11 mouse cellular contexts compared by ENCODE assay signal in genomic region chr15:27487059-27487458, GRCm38 (mm10). TPM values are rescaled to one million over a fixed set of nuclear protein-coding genes. Genes with fewer than 3 reads are reported as not detected.
DNase-seq lines count a peak whose midpoint lies in the region; ATAC-seq lines count a peak whose summit lies in the region.
"Had no signal": no experiment of that assay in that cellular context is flagged by ENCODE, and none has a peak within 500 bp of the region (broad histone marks: within the 10 kb centered on the region; RNA-seq: fewer than 3 reads in every experiment).

No protein-coding gene starts in this region.

- intact Hi-C loops in heart, postnatal 36 days (cut with DNase I), result no loop called here

- no peaks in the 10 kb centered on the region for H3K27me3 ChIP-seq in heart, embryonic 11.5 days (ENCODE audit: control insufficient read depth, insufficient read depth, low read length)
- no peaks in the 10 kb centered on the region for H3K27me3 ChIP-seq in embryonic facial prominence, embryonic 14.5 days (replicated peaks; ENCODE audit: control insufficient read depth, insufficient read depth, low read length)

- H3K4me3 ChIP-seq in heart, embryonic 11.5 days (ENCODE audit: low read depth, low read length), result no peak overlapping the region
- no peak overlapping the region for H3K4me3 ChIP-seq in embryonic facial prominence, embryonic 14.5 days (ENCODE audit: low read depth, low read length)
- H3K4me3 ChIP-seq: liver, embryonic 15.5 days had no signal

- H3K9me3 ChIP-seq in heart, embryonic 11.5 days (replicated peaks; ENCODE audit: control insufficient read depth, low read length), result no peaks in the 10 kb centered on the region
- H3K9me3 ChIP-seq in embryonic facial prominence, embryonic 14.5 days (ENCODE audit: control insufficient read depth, low read length), result no peaks in the 10 kb centered on the region
- H3K9me3 ChIP-seq: liver, embryonic 15.5 days had no signal

- no peaks in the 10 kb centered on the region for H3K36me3 ChIP-seq in heart, embryonic 11.5 days (ENCODE audit: control insufficient read depth, insufficient read depth, low read length)
- H3K36me3 ChIP-seq in embryonic facial prominence, embryonic 14.5 days (ENCODE audit: control insufficient read depth, insufficient read depth, low read length), result no peaks in the 10 kb centered on the region
- H3K36me3 ChIP-seq: liver, embryonic 15.5 days had no signal

- 44% methylated on average over 8 of the region's 8 CpGs for WGBS in heart, embryonic 11.5 days (ENCODE audit: insufficient replicate concordance)
- 35% methylated on average over 8 of the region's 8 CpGs for WGBS in embryonic facial prominence, embryonic 14.5 days

- no peak overlapping the region for H3K9ac ChIP-seq in heart, embryonic 11.5 days (ENCODE audit: low read depth, low read length)
- no peak overlapping the region for H3K9ac ChIP-seq in embryonic facial prominence, embryonic 14.5 days (ENCODE audit: low read depth, low read length)
- H3K9ac ChIP-seq: liver, embryonic 15.5 days had no signal

- no peak for DNase-seq in heart, postnatal 36 days
- peak; percentile 37 to 40 for DNase-seq in lung, adult 18-20 months
- no peak for DNase-seq in lung, postnatal 25 days (ENCODE audit: low spot score)
- DNase-seq in 416B (ENCODE audit: low read depth), result peak; percentile 31
- no peak for DNase-seq in embryonic facial prominence, embryonic 14.5 days (ENCODE audit: low spot score)
- no peak for DNase-seq in right cerebral cortex, postnatal 14 days
- DNase-seq in cerebellum, postnatal 25 days, result no peak
- DNase-seq: adrenal gland, postnatal 10 days; kidney, postnatal 25 days had no signal

- no peak overlapping the region for H3K27ac ChIP-seq in heart, embryonic 11.5 days (ENCODE audit: low read depth, low read length)
- peak overlapping the region; percentile 22; the same call in 1 of the 2 replicates for H3K27ac ChIP-seq in embryonic facial prominence, embryonic 14.5 days (replicated peaks; ENCODE audit: low read depth, low read length)
- H3K27ac ChIP-seq: liver, embryonic 15.5 days had no signal

- H3K4me1 ChIP-seq in heart, embryonic 11.5 days (ENCODE audit: control insufficient read depth, insufficient read depth, low read length), result peaks cover 33% of the 10 kb centered on the region
- H3K4me1 ChIP-seq in embryonic facial prominence, embryonic 14.5 days (ENCODE audit: control insufficient read depth, insufficient read depth, low read length), result peaks cover 33% of the 10 kb centered on the region

- H3K4me2 ChIP-seq in heart, embryonic 11.5 days, result peak overlapping the region; percentile 36; the same call in 1 of the 2 replicates
- H3K4me2 ChIP-seq in embryonic facial prominence, embryonic 14.5 days (ENCODE audit: low read depth, low read length), result no peak overlapping the region

- ATAC-seq in heart, embryonic 11.5 days (replicated peaks; ENCODE audit: insufficient number of reproducible peaks, low FRiP score, low TSS enrichment), result no peak
- peak; percentile 64 for ATAC-seq in embryonic facial prominence, embryonic 14.5 days (ENCODE audit: low read depth)

RNA-seq across cellular contexts. Expression of gene Ank, which starts 20.6 kb away (rescaled TPM):
- polyA plus RNA-seq in heart, embryonic 11.5 days (2014; fragmentation: Nextera tagmentation; extraction: Ambion mirVana), result 11.9 and 13.5 TPM in 2 replicates
- total RNA-seq in heart, postnatal 36 days (2021), result 100 to 1,000 TPM; 188 to 201 TPM
- 15.5 and 18.0 TPM in 2 replicates for polyA plus RNA-seq in embryonic facial prominence, embryonic 14.5 days (2014; fragmentation: Nextera tagmentation; extraction: Ambion mirVana)

Comparison
In these comparisons a context has a peak if more than half of its experiments do, and no peak if none do; other contexts are left out.
1. DNase-seq: peak in lung, adult 18-20 months (2 of 2) and 416B (single experiment); none in heart, postnatal 36 days (0 of 2), lung, postnatal 25 days (single experiment), embryonic facial prominence, embryonic 14.5 days (single experiment), right cerebral cortex, postnatal 14 days (single experiment) and cerebellum, postnatal 25 days (0 of 2).